In genomic region chr9:105990099-105990498, GRCm38 (mm10) we compare ENCODE assay signal across 24 mouse cellular contexts. TPM values are rescaled to one million over a fixed set of nuclear protein-coding genes. Genes with fewer than 3 reads are reported as not detected.
"Had no signal": no experiment of that assay in that cellular context is flagged by ENCODE, and none has a peak within 500 bp of the region (broad histone marks: within the 10 kb centered on the region; RNA-seq: fewer than 3 reads in every experiment).

No protein-coding gene starts in this region.

- H3K4me3 ChIP-seq: heart, adult 2 months; heart, embryonic 13.5 days; heart, embryonic 15.5 days; hindbrain, embryonic 13.5 days; hindbrain, embryonic 15.5 days; limb, embryonic 13.5 days; limb, embryonic 15.5 days; liver, embryonic 12.5 days had no signal

- ATAC-seq: hindbrain, postnatal 0 days; intestine, embryonic 16.5 days; liver, embryonic 12.5 days had no signal

- H3K9me3 ChIP-seq: heart, embryonic 15.5 days; hindbrain, embryonic 13.5 days; hindbrain, embryonic 15.5 days; limb, embryonic 13.5 days; limb, embryonic 15.5 days; liver, embryonic 12.5 days had no signal

- DNase-seq: gastrocnemius, postnatal 14 days; gastrocnemius, postnatal 36 days; heart, adult 2 months; heart, postnatal 14 days; heart, postnatal 36 days; kidney, adult 11 months; kidney, adult 8-10 months; kidney, postnatal 14 days; layer of hippocampus, postnatal 36 days; left cerebral cortex, postnatal 4 days had no signal

- H3K4me1 ChIP-seq: heart, embryonic 13.5 days; heart, embryonic 15.5 days; limb, embryonic 13.5 days; limb, embryonic 15.5 days; liver, embryonic 12.5 days had no signal

- H3K27me3 ChIP-seq: hindbrain, embryonic 13.5 days; hindbrain, embryonic 15.5 days; limb, embryonic 15.5 days; liver, embryonic 12.5 days had no signal

- H3K4me2 ChIP-seq: heart, embryonic 11.5 days; heart, embryonic 13.5 days; heart, embryonic 15.5 days; hindbrain, embryonic 13.5 days; hindbrain, embryonic 15.5 days; limb, embryonic 13.5 days; limb, embryonic 15.5 days; liver, embryonic 12.5 days had no signal

- H3K36me3 ChIP-seq: heart, embryonic 13.5 days; heart, embryonic 15.5 days; hindbrain, embryonic 13.5 days; hindbrain, embryonic 15.5 days; limb, embryonic 13.5 days; limb, embryonic 15.5 days; liver, embryonic 12.5 days had no signal

- H3K27ac ChIP-seq: heart, adult 2 months; heart, embryonic 13.5 days; heart, embryonic 15.5 days; hindbrain, embryonic 13.5 days; hindbrain, embryonic 15.5 days; hindbrain, postnatal 0 days; limb, embryonic 13.5 days; limb, embryonic 15.5 days; liver, embryonic 12.5 days; liver, embryonic 14.5 days had no signal

- H3K9ac ChIP-seq: forebrain, postnatal 0 days; heart, embryonic 13.5 days; heart, embryonic 15.5 days; hindbrain, embryonic 13.5 days; hindbrain, embryonic 15.5 days; limb, embryonic 13.5 days; limb, embryonic 15.5 days; liver, embryonic 12.5 days; liver, embryonic 14.5 days had no signal

RNA-seq across cellular contexts. Expression of gene Col6a5, which starts 29.7 kb away (rescaled TPM):
- total RNA-seq: hematopoietic stem cell, adult 5-6 weeks had no signal
- polyA plus RNA-seq: heart, embryonic 11.5 days; hindbrain, embryonic 11.5 days; hindbrain, embryonic 13.5 days; liver, embryonic 12.5 days had no signal
